Mouse (Mus musculus) limb, embryonic 11.5 days (tissue): Measurements from ENCODE around the gene Aak1. TPM values are rescaled to one million over a fixed set of nuclear protein-coding genes. Genes with fewer than 3 reads are reported as not detected.
"Not testable (repeated sequence)": the region's sequence is repeated elsewhere in the genome, so short reads cannot be mapped to it uniquely, and the experiment has no call there.

ENCODE experiments used
- ATAC-seq: fragments of 200-750 bp; cut with Nextera tagmentation; 2 replicates; pipeline ENCODE4 v1.8.0; 2017; ENCODE audit warnings: low read depth; ENCODE audit not compliant: insufficient number of reproducible peaks, low FRiP score, low TSS enrichment
- DNase-seq: peaks from one replicate; pipeline ENCODE4 v3.0.0-alpha.2; 2015; ENCODE audit warnings: low spot score
- H3K27ac ChIP-seq: fragments of 300-500 bp; sonication (generic); replicated peaks from 2 replicates; pipeline ENCODE4 v1.5.1; 2014; ENCODE audit warnings: low read depth, mild to moderate bottlenecking, low read length
- H3K27me3 ChIP-seq: fragments of 300-500 bp; sonication (generic); 2 replicates; pipeline ENCODE4 v1.6.1; 2014; ENCODE audit warnings: mild to moderate bottlenecking, low read length, mixed read lengths; ENCODE audit not compliant: control insufficient read depth, insufficient read depth
- H3K36me3 ChIP-seq: fragments of 300-500 bp; sonication (generic); 2 replicates; pipeline ENCODE4 v1.6.1; 2014; ENCODE audit warnings: mild to moderate bottlenecking, low read length, moderate library complexity, mixed read lengths; ENCODE audit not compliant: control insufficient read depth, insufficient read depth
- H3K4me1 ChIP-seq: fragments of 300-500 bp; sonication (generic); 2 replicates; pipeline ENCODE4 v1.6.1; 2014; ENCODE audit warnings: low read length, mixed read lengths; ENCODE audit not compliant: control insufficient read depth, insufficient read depth
- H3K4me2 ChIP-seq: fragments of 300-500 bp; sonication (generic); 2 replicates; pipeline ENCODE4 v1.6.1; 2014; ENCODE audit warnings: low read depth, mild to moderate bottlenecking, moderate library complexity; ENCODE audit not compliant: severe bottlenecking
- H3K4me3 ChIP-seq: fragments of 300-500 bp; sonication (generic); 2 replicates; pipeline ENCODE4 v1.5.1; 2014; ENCODE audit warnings: low read depth, low read length
- H3K9ac ChIP-seq: fragments of 300-500 bp; sonication (generic); 2 replicates; pipeline ENCODE4 v1.6.1; 2014; ENCODE audit warnings: mild to moderate bottlenecking, low read length
- H3K9me3 ChIP-seq: fragments of 300-500 bp; sonication (generic); 2 replicates; pipeline ENCODE4 v1.6.1; 2016; ENCODE audit warnings: low read length; ENCODE audit not compliant: control insufficient read depth
- WGBS: fragments of 180-500 bp; shearing (Covaris S2); extraction: QIAGEN DNeasy Blood & Tissue Kit; methylation state at CpG from one replicate; pipeline ENCODE4 v1.1.7; 2014; 5-methylcytosine and 5-hydroxymethylcytosine counted together
- polyA plus RNA-seq: library from polyadenylated mRNA; unstranded; fragments of >200 nt; fragmentation: Nextera tagmentation; extraction: Ambion mirVana; gene quantifications from 2 replicates; pipeline ENCODE4 v1.2.1, GENCODE M21; 2014

The Aak1 gene
- polyA plus RNA-seq, 1 experiment from 2014 or later: 14.1 TPM

GRCm38 (mm10) chr6:87041431-87041830 is 192.1 kb downstream of the Aak1 start:
- H3K36me3 ChIP-seq: no peaks in the 10 kb centered on the region
- peak overlapping the region; percentile 52; the same call in 1 of the 2 replicates for H3K27ac ChIP-seq
- H3K4me1 ChIP-seq: peaks cover 6% of the 10 kb centered on the region; the same call in 1 of the 2 replicates
- DNase-seq (no peak), ATAC-seq (no peak)
- no peak overlapping the region for H3K9ac ChIP-seq
- H3K4me2 ChIP-seq: peak overlapping the region; percentile 74; the same call in 1 of the 2 replicates
- 90% methylated on average over 7 of the region's 7 CpGs for WGBS
- H3K9me3 ChIP-seq: no peaks in the 10 kb centered on the region
- no peaks in the 10 kb centered on the region for H3K27me3 ChIP-seq
- no peak overlapping the region for H3K4me3 ChIP-seq

DNA sequence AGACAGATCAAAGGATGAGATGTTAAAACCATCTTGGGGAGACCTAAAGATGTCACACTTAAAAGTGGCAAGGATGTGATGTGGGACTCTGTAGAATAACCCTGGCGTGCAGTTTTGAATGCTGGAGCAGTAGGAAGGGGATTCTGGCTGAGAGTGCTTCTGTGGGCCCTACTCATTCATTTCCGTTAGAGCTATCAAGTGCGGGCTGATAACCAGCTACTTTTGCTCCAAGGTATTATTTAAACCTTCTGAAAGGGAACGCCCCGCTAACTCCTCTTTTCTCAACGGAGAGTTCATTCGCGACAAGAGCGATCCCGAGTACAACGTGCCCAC is 192.7 kb downstream of the Aak1 start:
- peak overlapping the region; percentile 95 for H3K4me3 ChIP-seq
- peak overlapping the region; percentile 99 for H3K27ac ChIP-seq
- under 1% methylated on average over 11 of the region's 11 CpGs for WGBS
- H3K36me3 ChIP-seq: no peaks in the 10 kb centered on the region
- no peaks in the 10 kb centered on the region for H3K9me3 ChIP-seq
- peak overlapping the region; percentile 91 for H3K9ac ChIP-seq
- H3K4me1 ChIP-seq: peaks cover 6% of the 10 kb centered on the region; the same call in 1 of the 2 replicates
- DNase-seq (no peak), ATAC-seq (no peak)
- H3K4me2 ChIP-seq: peak overlapping the region; percentile 74
- no peaks in the 10 kb centered on the region for H3K27me3 ChIP-seq

DNA sequence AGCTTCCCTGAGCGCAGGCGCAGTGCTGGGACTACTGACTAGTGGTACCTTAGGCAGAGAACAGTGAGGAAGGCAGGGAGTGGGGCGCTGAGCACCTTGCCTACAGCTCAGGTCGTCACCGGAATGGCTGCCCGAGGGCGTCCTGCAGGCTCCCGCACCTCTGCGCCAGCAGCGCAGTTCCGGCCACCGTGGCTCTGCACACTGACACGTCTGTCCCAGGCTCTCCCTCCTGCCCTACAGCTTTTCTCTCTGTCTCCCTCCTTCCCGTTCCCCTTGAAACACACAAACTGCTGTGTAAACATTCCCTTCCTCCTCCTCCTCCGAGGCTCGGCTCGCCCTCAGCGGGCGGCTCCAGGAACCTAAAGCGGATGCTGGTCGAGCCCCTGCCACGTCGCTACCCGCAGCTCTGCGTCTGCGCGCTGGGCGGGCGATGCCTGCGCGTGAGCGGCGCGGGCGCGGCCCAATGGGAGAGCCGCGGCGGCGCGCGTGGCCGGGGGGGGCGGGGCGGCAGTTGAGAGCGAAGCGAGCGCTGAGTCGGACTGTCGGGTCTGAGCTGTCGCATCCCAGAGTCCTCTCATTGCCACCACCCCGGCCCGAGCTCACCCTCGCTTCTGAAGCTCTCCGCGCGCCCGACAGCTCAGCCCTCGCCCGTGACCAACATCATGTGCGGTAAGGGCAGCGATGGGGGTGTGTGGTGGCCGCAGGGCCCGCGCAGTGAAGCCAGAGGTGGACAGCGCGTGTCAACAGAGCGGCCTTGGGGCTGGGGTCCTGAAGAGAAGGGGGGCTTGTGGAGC is 193.2 kb downstream of the Aak1 start, which contains the start of gene Gfpt1:
Gfpt1 (plus strand) TSS at position 510 of the 794 bp plus-strand sequence.
- peak; percentile 94 for DNase-seq
- peak within 1 kb of the TSS; percentile 95 for H3K4me3 ChIP-seq

DNA sequence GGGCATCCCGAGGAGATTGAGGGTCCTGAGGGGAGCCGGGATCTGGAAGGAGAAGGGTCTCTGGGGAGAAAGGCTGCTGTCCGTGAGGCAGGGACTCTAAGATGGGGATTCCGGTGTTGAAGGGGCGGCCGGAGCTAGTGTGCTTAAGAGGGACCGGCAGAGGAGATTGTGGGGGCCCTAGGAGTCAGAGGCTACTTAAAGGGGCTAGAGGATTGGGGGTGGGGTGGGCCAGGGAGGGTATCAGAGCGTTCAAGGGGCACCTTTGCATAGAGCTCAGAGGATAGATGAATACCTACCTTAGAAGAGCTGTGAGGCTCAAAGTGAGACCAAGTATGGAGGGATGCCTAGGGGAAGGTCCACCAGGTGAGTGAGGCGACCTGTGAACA is 193.8 kb downstream of the Aak1 start:
- Histone ChIP-seq H3K27me3 (no peaks in the 10 kb centered on the region), H3K4me3 (peak overlapping the region; percentile 95), H3K4me1 (peaks cover 6% of the 10 kb centered on the region; the same call in 1 of the 2 replicates), H3K9ac (peak overlapping the region; percentile 91), H3K36me3 (no peaks in the 10 kb centered on the region), H3K4me2 (peak overlapping the region; percentile 74), H3K9me3 (no peaks in the 10 kb centered on the region), H3K27ac (peak overlapping the region; percentile 99)
- no peak for DNase-seq
- WGBS: 1% methylated on average over 9 of the region's 9 CpGs
- ATAC-seq: peak; percentile 36; the same call in 1 of the 2 replicates

More for the DNA sequence above, 193.2 kb downstream of the Aak1 start, which contains the start of gene Gfpt1:
- Histone ChIP-seq H3K9me3 (no peaks in the 10 kb centered on the region), H3K4me1 (peaks cover 6% of the 10 kb centered on the region; the same call in 1 of the 2 replicates), H3K9ac (peak within 1 kb of the TSS; percentile 91), H3K27me3 (no peaks in the 10 kb centered on the region), H3K4me2 (peak within 1 kb of the TSS; percentile 74), H3K27ac (peak within 1 kb of the TSS; percentile 99), H3K36me3 (no peaks in the 10 kb centered on the region)
- peak; percentile 93 for ATAC-seq
- under 1% methylated on average over 67 of the region's 68 CpGs for WGBS

- no peak overlapping the region for H3K4me2 ChIP-seq
- no peaks in the 10 kb centered on the region for H3K9me3 ChIP-seq
- H3K4me3 ChIP-seq: no peak overlapping the region
- no peaks in the 10 kb centered on the region for H3K27me3 ChIP-seq
- H3K27ac ChIP-seq: no peak overlapping the region
- H3K36me3 ChIP-seq: no peaks in the 10 kb centered on the region
- peaks cover 6% of the 10 kb centered on the region; the same call in 1 of the 2 replicates for H3K4me1 ChIP-seq
- no peak for DNase-seq
- no peak overlapping the region for H3K9ac ChIP-seq
- 91% methylated on average over 2 of the region's 2 CpGs for WGBS
- no peak for ATAC-seq
Measured at GRCm38 (mm10) chr6:87044895-87045294, 195.6 kb downstream of the Aak1 start.

DNA sequence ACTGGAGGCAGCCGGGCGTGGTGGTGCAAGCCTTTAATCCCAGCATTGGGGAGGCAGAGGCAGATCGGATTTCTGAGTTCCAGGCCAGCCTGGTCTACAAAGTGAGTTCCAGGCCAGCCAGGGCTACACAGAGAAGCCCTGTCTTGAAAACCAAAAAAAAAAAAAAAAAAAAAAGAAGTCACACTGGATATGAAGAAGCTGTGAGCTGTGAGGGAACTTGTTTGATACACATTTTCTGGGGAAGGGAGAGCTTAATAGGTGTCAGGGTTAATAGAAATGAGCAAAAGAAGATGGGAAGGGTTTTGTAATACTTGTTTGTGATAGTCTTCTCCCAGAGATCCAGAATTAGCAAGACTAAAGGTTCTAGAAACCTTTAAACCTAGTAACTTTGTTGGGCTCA is 196.2 kb downstream of the Aak1 start:
- no peaks in the 10 kb centered on the region for H3K27me3 ChIP-seq
- 76% methylated on average over 3 of the region's 3 CpGs for WGBS
- no peak overlapping the region for H3K27ac ChIP-seq

DNA sequence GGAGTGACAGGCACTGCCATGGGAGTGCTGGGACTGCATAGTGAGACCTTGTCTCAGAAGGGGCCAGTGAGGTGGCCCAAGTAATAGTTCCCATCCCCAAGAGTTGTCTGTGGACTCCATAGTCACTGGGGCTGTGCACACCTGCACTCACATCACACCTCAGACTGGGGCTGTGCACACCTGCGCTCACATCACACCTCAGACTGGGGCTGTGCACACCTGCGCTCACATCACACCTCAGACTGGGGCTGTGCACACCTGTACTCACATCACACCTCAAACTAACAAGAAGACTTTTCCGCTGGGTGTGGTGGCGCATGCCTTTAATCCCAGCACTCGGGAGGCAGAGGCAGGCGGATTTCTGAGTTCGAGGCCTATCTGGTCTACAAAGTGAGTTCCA is 199.4 kb downstream of the Aak1 start:
- H3K4me1 ChIP-seq, H3K27me3 ChIP-seq, H3K9ac ChIP-seq, H3K4me3 ChIP-seq, H3K9me3 ChIP-seq, ATAC-seq, DNase-seq, H3K4me2 ChIP-seq, H3K27ac ChIP-seq, H3K36me3 ChIP-seq: not testable (repeated sequence)
- 91% methylated on average over 7 of the region's 7 CpGs for WGBS

More for the DNA sequence above, 196.2 kb downstream of the Aak1 start:
- Histone ChIP-seq H3K4me1 (peaks cover 6% of the 10 kb centered on the region; the same call in 1 of the 2 replicates), H3K36me3 (no peaks in the 10 kb centered on the region), H3K9ac (no peak overlapping the region), H3K4me3 (no peak overlapping the region), H3K4me2 (no peak overlapping the region), H3K9me3 (no peaks in the 10 kb centered on the region)
- no peak for ATAC-seq
- DNase-seq: no peak

GRCm38 (mm10) chr6:87051886-87052425 is 202.6 kb downstream of the Aak1 start:
- Histone ChIP-seq H3K36me3 (peaks cover 11% of the 10 kb centered on the region), H3K4me2 (no peak overlapping the region), H3K9me3 (no peaks in the 10 kb centered on the region), H3K4me1 (no peaks in the 10 kb centered on the region), H3K27me3 (no peaks in the 10 kb centered on the region), H3K9ac (no peak overlapping the region), H3K4me3 (no peak overlapping the region), H3K27ac (no peak overlapping the region)
- ATAC-seq: no peak
- DNase-seq: no peak
- WGBS: 93% methylated on average over 10 of the region's 10 CpGs
